Comparison of ENCODE assay signal across 8 mouse cellular contexts in the genomic region with DNA sequence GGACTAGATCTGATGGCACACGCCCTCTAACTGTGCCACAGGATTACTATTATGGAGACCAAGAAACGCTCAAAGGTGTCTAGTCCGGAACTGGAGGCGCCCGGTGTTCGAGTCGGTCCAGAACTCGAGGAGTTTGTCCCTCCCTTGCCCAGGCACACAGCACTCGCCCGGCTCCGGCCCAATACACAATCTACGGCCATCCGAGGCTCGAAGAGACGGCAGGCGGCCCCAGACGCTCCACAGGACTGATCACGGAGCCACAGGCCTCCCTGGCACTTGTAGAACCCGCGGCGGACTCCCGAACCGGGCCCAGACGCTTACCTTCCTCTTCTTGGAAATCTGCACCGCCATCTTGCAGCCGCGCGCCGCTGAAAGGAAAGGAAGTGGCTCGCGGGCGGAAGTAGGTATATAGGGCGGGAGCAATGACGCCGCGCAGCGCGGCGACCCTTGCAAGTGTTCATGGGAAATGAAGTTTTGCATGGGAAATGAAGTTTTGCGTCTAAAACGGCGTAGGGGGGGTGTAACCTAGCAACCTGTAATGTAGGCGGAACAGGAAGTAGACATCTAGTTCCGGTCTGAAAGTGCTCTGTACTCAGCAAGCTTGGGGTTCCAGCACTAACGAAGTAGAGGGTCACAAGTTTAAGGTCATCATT. TPM values are rescaled to one million over a fixed set of nuclear protein-coding genes. Genes with fewer than 3 reads are reported as not detected.
DNase-seq lines count a peak whose midpoint lies in the region; ATAC-seq and TF ChIP-seq lines count a peak whose summit lies in the region.

Rps3 (minus strand) TSS at position 468 of the 653 bp plus-strand sequence.

- peak within 1 kb of the TSS; percentile 74 for H3K4me2 ChIP-seq in forebrain, embryonic 16.5 days (ENCODE audit: low read length)
- peak within 1 kb of the TSS; percentile 89 for H3K4me2 ChIP-seq in lung, embryonic 14.5 days

- peak within 1 kb of the TSS; percentile 87 for H3K9ac ChIP-seq in forebrain, embryonic 16.5 days (replicated peaks; ENCODE audit: low read depth, low read length)
- H3K9ac ChIP-seq in lung, embryonic 14.5 days: peak within 1 kb of the TSS; percentile 82

- H3K27me3 ChIP-seq in G1E (ENCODE audit: insufficient read depth, low read length): no peaks in the 10 kb centered on the region
- peaks cover 5% of the 10 kb centered on the region for H3K27me3 ChIP-seq in forebrain, embryonic 16.5 days (replicated peaks; ENCODE audit: control insufficient read depth, insufficient read depth, low read length)
- no peaks in the 10 kb centered on the region for H3K27me3 ChIP-seq in lung, embryonic 14.5 days (ENCODE audit: insufficient read depth, low read length)
- no peaks in the 10 kb centered on the region for H3K27me3 ChIP-seq in thymus, adult 2 months (ENCODE audit: control insufficient read depth, insufficient read depth, low read length)

- DNase-seq in G1E (ENCODE audit: low spot score): peak; percentile 76
- DNase-seq in cerebellum, adult 18-20 months: peak; percentile 91 to 96
- peak; percentile 89 to 94 for DNase-seq in heart, postnatal 36 days
- peak; percentile 94 to 98 for DNase-seq in layer of hippocampus, adult 2 months (ENCODE audit: low spot score in 2 of 2)
- peak; percentile 99 for DNase-seq in lung, embryonic 14.5 days
- peak; percentile 93 for DNase-seq in thymus, adult 2 months

- under 1% methylated on average over 45 of the region's 45 CpGs for WGBS in forebrain, embryonic 16.5 days
- under 1% methylated on average over 45 of the region's 45 CpGs for WGBS in lung, embryonic 14.5 days
- WGBS in olfactory bulb, adult 2 months: under 1% methylated on average over 45 of the region's 45 CpGs
- WGBS in thymus, adult 2 months: under 1% methylated on average over 45 of the region's 45 CpGs

- peak; percentile 83 for ATAC-seq in G1E (ENCODE audit: extremely low read depth, insufficient number of reproducible peaks, low FRiP score, poor library complexity, severe bottlenecking)
- ATAC-seq in forebrain, embryonic 16.5 days: peak; percentile 97
- peak; percentile 93 for ATAC-seq in lung, embryonic 14.5 days (ENCODE audit: insufficient read depth)

- H3K9me3 ChIP-seq in G1E (replicated peaks): no peaks in the 10 kb centered on the region
- no peaks in the 10 kb centered on the region for H3K9me3 ChIP-seq in forebrain, embryonic 16.5 days (ENCODE audit: control insufficient read depth, low read length)
- no peaks in the 10 kb centered on the region for H3K9me3 ChIP-seq in lung, embryonic 14.5 days (ENCODE audit: low read depth, low read length)

- intact Hi-C loops in heart, postnatal 36 days (cut with DNase I): loop anchor here (5.0 to 10.0 kb wide), 2 partner anchors 379 to 491 kb away; partner anchors contain the start of gene Spcs2

- TF ChIP-seq CTCF in G1E (IDR thresholded peaks at IDR 0.05; ENCODE audit: low read depth, low read length): no peak
- TF ChIP-seq CTCF in layer of hippocampus, adult 2 months (conservative IDR thresholded peaks at IDR 0.05): no peak
- TF ChIP-seq CTCF in lung, embryonic 14.5 days (IDR thresholded peaks at IDR 0.05; ENCODE audit: low read depth): no peak
- no peak for TF ChIP-seq CTCF in olfactory bulb, adult 2 months (IDR thresholded peaks at IDR 0.05; ENCODE audit: insufficient read depth, low read depth, low read length)
- peak; percentile 62; the same call in 1 of the 2 replicates for TF ChIP-seq CTCF in thymus, adult 2 months (IDR thresholded peaks at IDR 0.05; ENCODE audit: borderline replicate concordance, control insufficient read depth, extremely low read depth, insufficient read depth, low read length, poor library complexity)

- H3K36me3 ChIP-seq in G1E (replicated peaks): peaks cover 47% of the 10 kb centered on the region
- peaks cover 28% of the 10 kb centered on the region for H3K36me3 ChIP-seq in forebrain, embryonic 16.5 days (ENCODE audit: control insufficient read depth, insufficient read depth)
- peaks cover 43% of the 10 kb centered on the region for H3K36me3 ChIP-seq in lung, embryonic 14.5 days (ENCODE audit: insufficient read depth)
- peaks cover 40% of the 10 kb centered on the region for H3K36me3 ChIP-seq in thymus, adult 2 months (ENCODE audit: control insufficient read depth, insufficient read depth, low read length)

- peak within 1 kb of the TSS; percentile 81 for H3K4me3 ChIP-seq in G1E (ENCODE audit: low read depth, low read length)
- H3K4me3 ChIP-seq in forebrain, embryonic 16.5 days (replicated peaks; ENCODE audit: low read length): peak within 1 kb of the TSS; percentile 95
- peak within 1 kb of the TSS; percentile 85 for H3K4me3 ChIP-seq in layer of hippocampus, adult 2 months
- peak within 1 kb of the TSS; percentile 86 for H3K4me3 ChIP-seq in lung, embryonic 14.5 days (ENCODE audit: low read depth, low read length)
- peak within 1 kb of the TSS; percentile 74 for H3K4me3 ChIP-seq in olfactory bulb, adult 2 months (ENCODE audit: insufficient read depth, low read depth, low read length)
- H3K4me3 ChIP-seq in thymus, adult 2 months (ENCODE audit: control insufficient read depth, insufficient read depth, low read length): peak within 1 kb of the TSS; percentile 66

- peak within 1 kb of the TSS; percentile 76 for H3K27ac ChIP-seq in forebrain, embryonic 16.5 days (ENCODE audit: low read length)
- H3K27ac ChIP-seq in layer of hippocampus, adult 2 months: peak within 1 kb of the TSS; percentile 95
- peak within 1 kb of the TSS; percentile 89 for H3K27ac ChIP-seq in lung, embryonic 14.5 days (ENCODE audit: low read depth)
- H3K27ac ChIP-seq in olfactory bulb, adult 2 months (ENCODE audit: insufficient read depth, low read depth, low read length): 0 out of 2 replicates have a peak within 1 kb of the TSS, but pooled peaks have one; percentile 32
- H3K27ac ChIP-seq in thymus, adult 2 months (ENCODE audit: control insufficient read depth, insufficient read depth, low read length): peak within 1 kb of the TSS; percentile 11; the same call in 1 of the 2 replicates

- peak; percentile 96 for TF ChIP-seq POLR2A in olfactory bulb, adult 2 months (IDR thresholded peaks at IDR 0.05; ENCODE audit: insufficient read depth, low read depth, low read length)
- TF ChIP-seq POLR2A in thymus, adult 2 months (IDR thresholded peaks at IDR 0.05; ENCODE audit: control insufficient read depth, extremely low read depth, insufficient read depth, low read length, poor library complexity): peak; percentile 96

- H3K4me1 ChIP-seq in G1E (ENCODE audit: insufficient read depth, low read depth, low read length): peaks cover 42% of the 10 kb centered on the region
- peaks cover 35% of the 10 kb centered on the region for H3K4me1 ChIP-seq in forebrain, embryonic 16.5 days (replicated peaks; ENCODE audit: control insufficient read depth, insufficient read depth, low read length)
- H3K4me1 ChIP-seq in lung, embryonic 14.5 days (ENCODE audit: insufficient read depth): peaks cover 13% of the 10 kb centered on the region; the same call in 1 of the 2 replicates
- H3K4me1 ChIP-seq in olfactory bulb, adult 2 months (ENCODE audit: control insufficient read depth, insufficient read depth, low read length): peaks cover 6% of the 10 kb centered on the region
- H3K4me1 ChIP-seq in thymus, adult 2 months (replicated peaks; ENCODE audit: control insufficient read depth, insufficient read depth, low read length): peaks cover 11% of the 10 kb centered on the region

RNA-seq across cellular contexts. Expression of gene Rps3, which starts in this region (rescaled TPM):
- total RNA-seq in G1E (2014; fragmentation: Nextera tagmentation): 437 and 482 TPM in 2 replicates
- total RNA-seq in G1E (2017): 2,538 and 2,989 TPM in 2 replicates
- 399 and 541 TPM in 2 replicates for polyA plus RNA-seq in G1E (2012)
- 503 and 525 TPM in 2 replicates for polyA plus RNA-seq in forebrain, embryonic 16.5 days (2015; fragmentation: Nextera tagmentation; extraction: Ambion mirVana)
- 100 to 1,000 TPM; 324 to 333 TPM for total RNA-seq in heart, postnatal 36 days (2021)
- total RNA-seq in layer of hippocampus, adult 2 months (2021): 100 to 1,000 TPM; 278 to 289 TPM
- 922 and 969 TPM in 2 replicates for polyA plus RNA-seq in lung, embryonic 14.5 days (2014; fragmentation: Nextera tagmentation; extraction: Ambion mirVana)
- 980 TPM in 1 of 2 replicates, not detected in the other for polyA plus RNA-seq in olfactory bulb, adult 2 months (2012; ENCODE audit: insufficient read depth, insufficient read length, low replicate concordance, missing spikeins)
- 483 and 566 TPM in 2 replicates for polyA plus RNA-seq in thymus, adult 2 months (2012; rRNA removed)

Comparison
In these comparisons a context has a peak if more than half of its experiments do, and no peak if none do; other contexts are left out.
1. Peak in every context shown above with its lines: DNase-seq, ATAC-seq, H3K4me3 ChIP-seq and H3K27ac ChIP-seq.
2. H3K27ac ChIP-seq: peak in every context shown above with its lines; median percentile 95 in layer of hippocampus, adult 2 months; 89 in lung, embryonic 14.5 days; 76 in forebrain, embryonic 16.5 days; 32 in olfactory bulb, adult 2 months; 11 in thymus, adult 2 months.